Mouse (Mus musculus) neural tube, embryonic 11.5 days (tissue): ENCODE measurements around the gene Epc2. TPM values are rescaled to one million over a fixed set of nuclear protein-coding genes. Genes with fewer than 3 reads are reported as not detected.

ENCODE experiments used
- ATAC-seq: fragments of 200-750 bp; cut with Nextera tagmentation; 2 replicates; pipeline ENCODE4 v1.8.0; 2017; ENCODE audit warnings: moderate number of reproducible peaks, mild to moderate bottlenecking, moderate TSS enrichment, moderate library complexity; ENCODE audit not compliant: insufficient read depth, low FRiP score, low TSS enrichment
- DNase-seq: peaks from one replicate; pipeline ENCODE4 v3.0.0-alpha.2; 2015; ENCODE audit warnings: low spot score
- H3K27ac ChIP-seq: fragments of 300-500 bp; sonication (generic); 2 replicates; pipeline ENCODE4 v1.5.1; 2014; ENCODE audit warnings: low read depth, mild to moderate bottlenecking, low read length
- H3K27me3 ChIP-seq: fragments of 300-500 bp; sonication (generic); 2 replicates; pipeline ENCODE4 v1.6.1; 2014; ENCODE audit warnings: mild to moderate bottlenecking, low read length, mixed read lengths; ENCODE audit not compliant: control insufficient read depth, insufficient read depth
- H3K36me3 ChIP-seq: fragments of 300-500 bp; sonication (generic); 2 replicates; pipeline ENCODE4 v1.6.1; 2014; ENCODE audit warnings: mild to moderate bottlenecking, low read length, moderate library complexity, mixed read lengths; ENCODE audit not compliant: control insufficient read depth, insufficient read depth
- H3K4me1 ChIP-seq: fragments of 300-500 bp; sonication (generic); 2 replicates; pipeline ENCODE4 v1.6.1; 2014; ENCODE audit warnings: low read length, mixed read lengths; ENCODE audit not compliant: control insufficient read depth, insufficient read depth
- H3K4me2 ChIP-seq: fragments of 300-500 bp; sonication (generic); 2 replicates; pipeline ENCODE4 v1.6.1; 2014; ENCODE audit warnings: low read depth, mild to moderate bottlenecking, moderate library complexity
- H3K4me3 ChIP-seq: fragments of 300-500 bp; sonication (generic); 2 replicates; pipeline ENCODE4 v1.5.1; 2014; ENCODE audit warnings: low read depth, low read length
- H3K9ac ChIP-seq: fragments of 300-500 bp; sonication (generic); 2 replicates; pipeline ENCODE4 v1.6.1; 2014; ENCODE audit warnings: mild to moderate bottlenecking, low read length
- H3K9me3 ChIP-seq: fragments of 300-500 bp; sonication (generic); 2 replicates; pipeline ENCODE4 v1.6.1; 2016; ENCODE audit warnings: low read length; ENCODE audit not compliant: control insufficient read depth
- WGBS: fragments of 180-500 bp; shearing (Covaris S2); extraction: QIAGEN DNeasy Blood & Tissue Kit; methylation state at CpG from one replicate; pipeline ENCODE4 v1.1.7; 2014; 5-methylcytosine and 5-hydroxymethylcytosine counted together
- polyA plus RNA-seq: library from polyadenylated mRNA; unstranded; fragments of >200 nt; fragmentation: Nextera tagmentation; extraction: Ambion mirVana; gene quantifications from 2 replicates; pipeline ENCODE4 v1.2.1, GENCODE M21; 2014

Epc2 gene
- polyA plus RNA-seq, 1 experiment from 2014 or later: 11.1 TPM

GRCm38 (mm10) chr2:49457797-49458196, 6.5 kb downstream of the Epc2 start:
- H3K27me3 ChIP-seq: no peaks in the 10 kb centered on the region
- WGBS: 95% methylated on average over 2 of the region's 2 CpGs
- no peak overlapping the region for H3K4me3 ChIP-seq
- ATAC-seq (no peak), DNase-seq (no peak)
- no peaks in the 10 kb centered on the region for H3K9me3 ChIP-seq
- H3K4me1 ChIP-seq: 0 out of 2 replicates have a peak, but pooled peaks cover 3% of the 10 kb centered on the region
- no peak overlapping the region for H3K4me2 ChIP-seq
- no peaks in the 10 kb centered on the region for H3K36me3 ChIP-seq
- H3K27ac ChIP-seq: no peak overlapping the region
- no peak overlapping the region for H3K9ac ChIP-seq

- Histone ChIP-seq H3K27me3 (no peaks in the 10 kb centered on the region), H3K4me1 (no peaks in the 10 kb centered on the region), H3K36me3 (no peaks in the 10 kb centered on the region), H3K9me3 (no peaks in the 10 kb centered on the region), H3K27ac (no peak overlapping the region), H3K4me3 (no peak overlapping the region), H3K9ac (no peak overlapping the region), H3K4me2 (no peak overlapping the region)
- ATAC-seq: no peak
- DNase-seq: no peak
- WGBS: 90% methylated on average over 3 of the region's 3 CpGs
Observed at GRCm38 (mm10) chr2:49465672-49466222, 14.5 kb downstream of the Epc2 start.

GRCm38 (mm10) chr2:49467038-49467437, 15.8 kb downstream of the Epc2 start:
- no peaks in the 10 kb centered on the region for H3K27me3 ChIP-seq
- H3K4me3 ChIP-seq: no peak overlapping the region
- H3K9me3 ChIP-seq: no peaks in the 10 kb centered on the region
- WGBS: 79% methylated on average over 1 of the region's 1 CpGs
- ATAC-seq (no peak), DNase-seq (no peak)
- no peaks in the 10 kb centered on the region for H3K36me3 ChIP-seq
- H3K27ac ChIP-seq: no peak overlapping the region
- no peak overlapping the region for H3K4me2 ChIP-seq
- H3K4me1 ChIP-seq: no peaks in the 10 kb centered on the region
- H3K9ac ChIP-seq: no peak overlapping the region

GRCm38 (mm10) chr2:49471188-49471587, 19.9 kb downstream of the Epc2 start:
- WGBS: 92% methylated on average over 3 of the region's 3 CpGs
- no peaks in the 10 kb centered on the region for H3K4me1 ChIP-seq

GRCm38 (mm10) chr2:49471641-49472355, 20.5 kb downstream of the Epc2 start:
- ATAC-seq: no peak
- Histone ChIP-seq H3K4me1 (no peaks in the 10 kb centered on the region), H3K27me3 (no peaks in the 10 kb centered on the region), H3K27ac (no peak overlapping the region), H3K4me2 (no peak overlapping the region), H3K36me3 (no peaks in the 10 kb centered on the region), H3K9me3 (no peaks in the 10 kb centered on the region), H3K9ac (no peak overlapping the region), H3K4me3 (no peak overlapping the region)
- DNase-seq: no peak
- WGBS: 77% methylated on average over 5 of the region's 5 CpGs

More at GRCm38 (mm10) chr2:49471188-49471587, 19.9 kb downstream of the Epc2 start:
- H3K4me2 ChIP-seq: no peak overlapping the region
- no peaks in the 10 kb centered on the region for H3K36me3 ChIP-seq
- H3K9ac ChIP-seq: no peak overlapping the region
- no peaks in the 10 kb centered on the region for H3K27me3 ChIP-seq
- DNase-seq (no peak), ATAC-seq (no peak)
- H3K27ac ChIP-seq: no peak overlapping the region
- no peak overlapping the region for H3K4me3 ChIP-seq
- H3K9me3 ChIP-seq: no peaks in the 10 kb centered on the region

- no peak overlapping the region for H3K27ac ChIP-seq
- no peaks in the 10 kb centered on the region for H3K9me3 ChIP-seq
- ATAC-seq (no peak), DNase-seq (no peak)
- no peak overlapping the region for H3K4me3 ChIP-seq
- H3K4me1 ChIP-seq: no peaks in the 10 kb centered on the region
- no peak overlapping the region for H3K9ac ChIP-seq
- no peak overlapping the region for H3K4me2 ChIP-seq
- no peaks in the 10 kb centered on the region for H3K36me3 ChIP-seq
- no peaks in the 10 kb centered on the region for H3K27me3 ChIP-seq
- 92% methylated on average over 6 of the region's 6 CpGs for WGBS
Observed at GRCm38 (mm10) chr2:49472443-49472842, 21.2 kb downstream of the Epc2 start.

GRCm38 (mm10) chr2:49482146-49482545, 30.9 kb downstream of the Epc2 start:
- Histone ChIP-seq H3K4me2 (no peak overlapping the region), H3K4me3 (no peak overlapping the region), H3K9me3 (no peaks in the 10 kb centered on the region), H3K27ac (no peak overlapping the region), H3K36me3 (no peaks in the 10 kb centered on the region), H3K27me3 (no peaks in the 10 kb centered on the region), H3K9ac (no peak overlapping the region), H3K4me1 (no peaks in the 10 kb centered on the region)
- DNase-seq: no peak
- no peak for ATAC-seq

GRCm38 (mm10) chr2:49483382-49483781, 32.1 kb downstream of the Epc2 start:
- Histone ChIP-seq H3K9ac (no peak overlapping the region), H3K27ac (no peak overlapping the region), H3K9me3 (no peaks in the 10 kb centered on the region), H3K4me1 (no peaks in the 10 kb centered on the region), H3K36me3 (no peaks in the 10 kb centered on the region), H3K4me2 (no peak overlapping the region), H3K27me3 (no peaks in the 10 kb centered on the region), H3K4me3 (no peak overlapping the region)
- 96% methylated on average over 5 of the region's 5 CpGs for WGBS
- ATAC-seq (no peak), DNase-seq (no peak)

GRCm38 (mm10) chr2:49501435-49501834, 50.1 kb downstream of the Epc2 start:
- Histone ChIP-seq H3K27me3 (no peaks in the 10 kb centered on the region), H3K36me3 (no peaks in the 10 kb centered on the region), H3K9me3 (no peaks in the 10 kb centered on the region), H3K4me2 (no peak overlapping the region), H3K9ac (no peak overlapping the region), H3K4me1 (no peaks in the 10 kb centered on the region), H3K27ac (no peak overlapping the region), H3K4me3 (no peak overlapping the region)
- WGBS: 68% methylated on average over 4 of the region's 4 CpGs
- no peak for ATAC-seq
- DNase-seq: no peak
